Mouse (Mus musculus): ENCODE results near the gene Aldh16a1.
"Not testable (repeated sequence)": the region's sequence is repeated elsewhere in the genome, so short reads cannot be mapped to it uniquely, and the experiment has no call there.

Aldh16a1 gene

DNA sequence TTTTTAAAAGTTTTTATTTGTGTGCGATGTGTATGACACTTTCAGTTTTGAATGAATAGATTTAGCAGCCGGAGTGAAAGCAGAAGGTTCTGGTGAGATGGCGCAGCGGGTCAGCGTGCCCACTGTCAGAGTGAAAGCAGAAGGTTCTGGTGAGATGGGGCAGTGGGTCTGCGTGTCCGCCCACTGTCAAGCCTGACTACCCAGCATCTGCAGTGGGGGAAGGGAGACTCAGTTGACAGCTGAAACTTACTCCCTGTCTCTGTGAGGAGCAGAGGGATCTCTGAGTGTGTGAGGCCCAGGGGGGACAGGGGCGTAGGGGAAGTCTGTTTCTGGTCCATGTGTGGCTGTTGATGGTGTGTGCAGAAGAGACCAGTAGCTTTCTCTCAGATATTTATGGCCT is 36.8 kb downstream of the Aldh16a1 start:
- no peak for DNase-seq (ENCODE audit: low spot score)

DNA sequence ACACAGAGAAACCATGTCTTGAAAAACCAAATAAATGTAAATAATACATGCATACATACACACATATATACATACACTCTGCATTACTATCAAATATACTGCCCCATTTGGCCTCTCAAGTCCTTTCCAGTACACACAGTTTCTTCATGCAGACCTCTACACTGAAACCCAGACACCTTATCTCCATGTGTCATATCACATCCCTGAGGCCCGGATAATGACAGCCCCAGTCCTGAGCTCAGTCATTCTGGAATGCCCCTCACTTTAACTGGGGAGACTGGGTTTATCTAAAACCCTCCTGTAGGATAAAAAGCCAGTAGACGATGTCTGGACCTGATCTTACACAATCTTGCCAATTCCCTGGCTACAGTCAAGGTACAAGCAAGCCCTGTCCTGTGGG is 40.9 kb downstream of the Aldh16a1 start:
- DNase-seq (ENCODE audit: low spot score), result no peak

DNA sequence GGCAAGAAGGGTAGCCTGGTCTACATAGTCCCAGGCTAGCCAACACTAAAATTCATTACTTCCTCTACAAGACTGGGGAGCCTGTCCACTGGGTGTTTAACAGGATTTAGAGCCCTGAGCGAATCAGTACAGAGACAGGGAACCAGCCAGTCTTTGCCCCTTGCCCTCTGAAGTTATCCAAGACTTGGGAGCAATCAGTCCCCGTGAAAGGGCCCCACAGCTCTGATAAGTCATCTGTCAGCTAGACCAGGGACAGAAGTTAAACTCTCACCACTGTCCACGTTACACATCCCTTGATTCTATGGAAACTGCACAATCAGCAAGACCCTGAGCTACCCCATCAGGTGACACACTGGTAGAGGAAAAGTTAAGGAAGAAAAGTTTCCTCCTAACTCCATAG is 41.9 kb downstream of the Aldh16a1 start:
- DNase-seq (ENCODE audit: low spot score), result no peak

DNA sequence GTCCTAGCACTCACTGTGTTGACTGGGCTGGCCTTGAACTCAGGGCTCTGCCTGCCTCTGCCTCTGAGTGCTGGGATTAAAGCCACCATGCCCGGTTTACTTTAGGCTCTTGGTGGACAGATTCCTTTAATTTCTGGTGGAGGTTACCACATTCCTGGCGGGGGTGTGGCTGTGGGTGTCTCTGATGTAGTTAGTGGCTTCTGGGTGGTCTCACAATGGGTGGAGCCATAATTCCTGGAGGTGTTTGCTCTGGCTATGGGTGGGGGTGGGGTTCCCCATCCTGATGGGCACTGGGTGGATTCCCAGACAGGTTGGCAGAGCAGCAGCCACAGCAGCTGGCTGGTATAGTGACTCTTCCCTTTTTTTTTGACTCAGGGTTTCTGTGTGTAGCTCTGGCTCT is 42.4 kb downstream of the Aldh16a1 start:
- no peak for DNase-seq (ENCODE audit: low spot score)

DNA sequence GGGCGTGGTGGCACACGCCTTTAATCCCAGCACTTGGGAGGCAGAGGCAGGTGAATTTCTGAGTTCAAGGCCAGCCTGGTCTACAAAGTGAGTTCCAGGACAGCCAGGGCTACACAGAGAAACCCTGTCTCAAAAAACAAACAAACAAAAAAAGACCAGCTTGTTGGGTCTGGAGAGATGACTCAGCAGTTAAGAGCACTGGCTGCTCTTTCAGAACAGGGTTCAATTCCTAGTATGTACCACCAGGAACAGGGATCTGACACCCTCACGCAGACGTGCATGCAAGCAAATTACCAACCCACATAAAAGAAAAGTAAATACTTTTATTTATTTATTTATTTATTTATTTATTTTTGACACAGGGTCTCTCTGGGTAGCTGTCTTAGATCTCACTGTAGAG is 44.3 kb downstream of the Aldh16a1 start:
- DNase-seq (ENCODE audit: low spot score), result not testable (repeated sequence)

DNA sequence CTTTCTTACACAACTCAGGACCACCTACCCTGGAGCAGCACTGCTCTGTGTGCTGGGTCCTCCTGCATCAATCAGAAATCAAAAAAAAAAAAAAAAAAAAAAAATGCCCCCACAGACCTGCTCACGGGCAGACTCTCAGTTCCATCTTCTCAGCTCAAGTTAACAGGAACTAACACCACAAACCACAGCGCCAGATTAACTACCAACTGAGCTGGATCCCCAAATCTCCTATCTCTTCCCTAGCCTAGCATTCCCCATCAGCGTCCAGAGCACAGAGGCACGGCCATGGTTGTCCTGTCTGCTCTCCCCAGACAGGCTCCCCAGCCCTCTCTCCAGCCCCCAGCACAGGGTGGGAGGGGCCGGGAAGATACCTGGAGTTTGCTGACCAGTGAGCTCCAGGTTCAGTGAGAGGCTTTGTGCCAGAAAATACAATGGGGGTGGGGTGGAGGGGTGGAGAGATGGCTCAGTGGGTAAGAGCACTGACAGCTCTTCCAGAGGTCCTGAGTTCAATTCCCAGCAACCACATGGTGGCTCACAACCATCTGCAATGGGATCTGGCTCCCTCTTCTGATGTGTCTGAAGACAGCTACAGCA is 47.2 kb downstream of the Aldh16a1 start:
- DNase-seq (ENCODE audit: low spot score), result no peak

DNA sequence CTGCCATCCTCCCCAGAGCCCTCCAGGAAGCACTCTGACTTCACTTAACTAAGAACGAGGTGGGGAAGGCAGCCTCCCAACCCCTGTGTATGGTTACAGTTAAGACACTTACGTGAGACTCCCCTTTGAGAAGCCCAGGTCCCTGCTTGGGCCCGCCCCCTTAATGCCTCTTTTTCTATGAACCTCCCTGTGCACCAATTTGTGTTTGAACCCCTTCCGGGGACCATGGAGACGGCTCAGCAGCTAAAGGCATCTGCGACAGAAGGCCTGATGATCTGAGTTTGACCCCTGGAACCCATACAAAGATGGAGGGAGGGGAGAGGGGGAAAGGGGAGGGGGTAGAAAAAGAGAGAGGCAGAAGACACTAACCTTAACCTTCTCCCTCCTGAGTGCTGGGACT is 47.9 kb downstream of the Aldh16a1 start:
- DNase-seq (ENCODE audit: low spot score), result no peak

DNA sequence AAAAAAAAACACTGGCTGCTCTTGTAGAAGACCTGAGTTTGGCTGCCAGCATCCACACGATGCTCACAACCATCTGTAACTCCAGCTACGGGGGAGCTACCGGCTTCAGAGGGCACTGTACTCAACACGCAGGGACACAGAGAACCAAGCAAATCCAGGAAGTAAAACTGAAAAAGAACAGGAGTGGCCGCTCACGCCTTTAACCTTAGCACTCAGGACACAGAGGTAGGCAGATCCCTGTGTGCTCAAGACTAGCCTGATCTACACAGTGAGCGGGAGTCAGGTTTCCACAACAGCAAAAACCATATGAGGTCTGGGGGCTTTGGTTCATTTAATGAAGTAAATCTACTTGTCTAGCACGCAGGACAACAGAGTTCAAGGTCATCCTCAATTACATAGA is 48.9 kb downstream of the Aldh16a1 start:
- DNase-seq (ENCODE audit: low spot score), result no peak

DNA sequence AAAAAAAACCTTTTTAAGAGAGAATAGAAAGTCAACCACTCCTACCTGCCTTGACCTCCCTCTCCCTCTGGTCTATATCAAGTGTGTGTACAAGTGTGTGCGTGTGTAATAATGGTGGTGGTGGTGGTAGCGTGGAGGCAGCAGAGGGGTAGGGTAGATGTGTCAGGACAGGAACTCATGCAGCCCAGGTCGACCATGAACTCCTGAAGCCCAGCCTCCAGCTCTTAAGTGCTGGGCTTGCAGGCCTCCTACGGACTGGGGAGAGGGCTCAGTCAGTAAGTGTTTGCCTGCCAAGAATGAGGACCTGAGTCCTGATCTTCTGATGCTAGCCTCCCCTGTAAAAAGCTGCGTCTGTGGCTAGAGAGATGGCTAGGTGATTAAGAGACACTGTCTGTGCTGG is 49.4 kb downstream of the Aldh16a1 start:
- no peak for DNase-seq (ENCODE audit: low spot score)

DNA sequence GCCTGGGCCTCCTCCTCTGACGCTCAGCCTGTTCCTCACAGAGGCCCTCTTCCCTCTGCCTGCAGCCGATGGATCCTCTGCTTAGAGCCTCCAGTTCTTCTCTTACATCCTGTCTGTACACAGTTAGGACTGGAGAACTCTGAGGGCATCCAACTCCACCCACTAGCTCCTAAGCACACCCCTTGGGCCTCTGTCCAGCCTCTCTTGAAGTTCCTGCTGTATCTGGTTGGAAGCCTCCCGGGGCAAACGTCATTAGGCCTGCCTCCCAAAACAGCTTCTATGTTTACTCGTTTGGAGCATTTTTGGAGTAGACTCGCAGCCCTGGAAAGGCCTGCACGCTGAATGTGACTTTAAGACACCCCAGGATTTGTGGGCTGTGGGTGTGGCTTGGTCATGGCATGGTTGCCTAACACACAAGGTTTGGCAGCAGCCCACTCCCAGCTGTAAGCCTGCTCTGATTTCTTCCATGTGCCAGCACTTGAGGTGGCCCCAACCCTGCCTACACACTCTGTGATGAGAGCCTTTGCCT is 50.7 kb downstream of the Aldh16a1 start, which contains the start of gene Fcgrt:
Gene Fcgrt (minus strand): TSS at position 200 of the 529 bp plus-strand sequence.
- DNase-seq (ENCODE audit: low spot score), result no peak

DNA sequence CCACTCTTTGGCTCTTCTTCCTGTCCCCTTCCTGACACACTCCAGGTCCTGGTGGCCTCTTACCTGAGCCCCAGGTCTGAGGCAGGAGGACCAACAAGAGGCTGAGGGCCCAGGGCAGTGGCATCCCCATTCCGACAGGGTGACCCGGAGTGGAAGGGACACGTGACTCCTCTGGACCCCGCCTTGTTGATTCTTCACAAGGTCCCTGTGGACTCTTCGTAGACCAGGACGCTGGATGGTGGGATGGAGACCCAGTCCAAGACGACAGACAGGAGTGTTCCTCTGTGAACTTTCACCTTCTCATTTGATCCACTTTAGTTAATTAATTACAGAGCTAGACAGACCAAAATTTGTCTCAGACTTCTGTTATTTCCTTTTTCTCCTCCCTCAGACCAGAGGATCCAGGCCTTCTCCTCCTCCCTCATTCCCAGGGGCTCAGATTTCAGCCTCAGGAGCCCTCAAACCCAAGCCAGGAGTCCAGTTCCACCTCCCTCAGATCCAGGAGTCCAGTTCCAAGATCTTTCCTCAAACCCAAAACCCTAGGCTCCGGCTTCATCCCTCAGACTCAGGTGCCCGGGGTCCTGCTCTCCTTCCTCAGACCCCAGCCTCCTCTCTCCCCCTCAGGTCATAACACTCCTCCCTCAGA is 51.3 kb downstream of the Aldh16a1 start:
- no peak for DNase-seq (ENCODE audit: low spot score)

DNA sequence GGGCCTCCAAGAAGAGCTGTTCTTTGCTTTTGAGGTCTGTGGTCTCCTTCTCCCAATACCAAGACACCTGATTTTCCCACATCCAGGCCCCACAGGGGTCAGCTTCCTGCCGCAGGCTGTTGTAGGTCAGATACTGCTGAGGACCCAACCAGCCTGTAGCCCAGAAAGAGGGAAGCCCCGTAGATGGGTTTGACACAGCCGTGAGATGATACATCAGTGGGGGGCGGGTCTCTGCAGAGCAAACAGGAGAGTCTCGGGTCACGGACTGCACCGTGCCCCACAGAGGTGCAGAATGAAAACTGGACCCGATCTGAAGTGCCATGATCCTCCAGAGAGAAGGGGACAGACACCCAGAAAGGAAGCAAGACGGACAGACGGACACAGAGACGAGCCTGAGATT is 51.9 kb downstream of the Aldh16a1 start:
- DNase-seq (ENCODE audit: low spot score), result no peak

DNA sequence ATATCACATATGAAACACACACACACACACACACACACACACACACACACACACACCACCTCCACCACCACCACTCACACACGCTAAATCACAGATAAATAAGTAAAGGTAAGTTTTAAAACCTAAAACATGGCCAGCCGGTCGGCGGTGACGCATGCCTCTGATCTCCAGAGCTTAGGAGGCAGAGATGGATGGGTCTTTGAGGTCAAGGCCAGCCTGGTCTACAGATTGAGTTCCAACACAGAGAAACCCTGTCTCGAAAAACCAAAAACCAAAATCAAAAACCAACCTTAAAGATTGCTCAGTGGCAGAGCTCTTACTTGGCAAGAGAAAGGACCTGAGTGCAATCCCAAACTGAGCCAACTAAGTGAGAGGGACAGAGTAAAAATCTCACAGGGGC is 54.3 kb downstream of the Aldh16a1 start:
- DNase-seq (ENCODE audit: low spot score), result no peak

DNA sequence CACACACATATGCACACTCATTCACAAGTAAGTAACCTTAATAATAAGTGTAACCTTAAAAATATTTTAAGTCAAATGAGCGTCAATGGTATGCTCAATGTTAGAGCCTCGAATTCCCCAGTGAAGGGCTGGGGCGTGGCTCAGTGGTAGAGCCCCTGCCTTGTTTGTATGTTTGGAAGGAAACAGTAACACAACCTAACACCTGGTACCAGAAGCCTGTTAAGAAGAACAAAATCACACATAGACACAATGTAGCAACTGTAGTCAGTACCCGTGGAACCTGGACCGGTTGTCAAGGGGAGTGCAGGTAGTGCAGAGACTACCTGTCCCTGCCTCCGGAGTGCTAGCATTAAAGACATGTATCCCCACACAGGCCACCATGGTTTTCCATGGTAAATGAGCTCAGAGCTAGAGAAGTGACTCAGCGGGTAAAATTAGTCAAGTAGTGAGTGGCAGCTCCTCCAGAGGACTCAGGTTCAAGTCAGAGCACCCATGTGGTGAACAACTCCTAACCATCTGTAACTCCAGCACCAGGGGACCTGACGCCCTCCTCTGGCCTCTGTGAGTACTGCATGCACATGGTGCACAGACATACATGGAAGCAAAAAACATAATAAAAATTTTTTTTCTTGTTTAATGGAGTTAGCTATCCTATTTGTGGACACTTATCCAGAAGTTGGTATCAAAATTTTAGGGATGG is 55.7 kb downstream of the Aldh16a1 start:
- no peak for DNase-seq (ENCODE audit: low spot score)

DNA sequence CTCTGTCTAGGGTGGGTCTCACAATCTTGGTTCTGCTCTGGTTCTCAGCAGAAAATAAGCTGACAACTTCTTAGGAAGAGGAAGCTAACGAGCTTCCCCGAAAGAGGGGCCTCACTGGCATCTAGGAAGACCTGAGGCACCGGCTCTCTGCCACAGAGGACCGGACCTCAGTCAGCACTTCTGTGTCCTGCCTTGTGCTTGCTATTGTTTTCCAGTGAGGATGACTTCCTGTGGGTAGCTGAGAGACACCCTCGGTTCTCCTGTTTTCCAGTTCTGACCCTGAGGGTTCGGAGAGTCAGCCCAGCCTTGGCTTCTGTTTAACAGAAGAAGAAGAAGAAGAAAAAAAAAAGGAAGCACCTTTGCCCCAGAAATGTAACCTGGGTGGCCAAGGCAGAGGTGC is 56.9 kb downstream of the Aldh16a1 start:
- DNase-seq (ENCODE audit: low spot score), result no peak

DNA sequence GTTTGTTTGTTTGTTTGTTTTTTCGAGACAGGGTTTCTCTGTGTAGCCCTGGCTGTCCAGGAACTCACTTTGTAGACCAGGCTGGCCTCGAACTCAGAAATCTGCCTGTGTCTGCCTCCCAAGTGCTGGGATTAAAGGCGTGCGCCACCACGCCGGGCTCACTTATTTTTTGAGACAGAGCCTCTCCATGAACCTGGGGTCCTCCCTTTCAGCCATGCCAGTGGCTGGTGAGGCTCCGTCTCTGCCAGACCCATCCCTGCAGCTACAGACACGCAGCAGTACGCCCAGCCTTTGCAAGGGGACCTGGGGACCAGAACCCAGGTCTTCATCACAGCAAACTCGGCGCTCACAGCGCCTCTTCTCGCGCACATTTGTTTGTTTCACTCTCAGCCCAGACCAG is 58.4 kb downstream of the Aldh16a1 start:
- DNase-seq (ENCODE audit: low spot score), result not testable (repeated sequence)

DNA sequence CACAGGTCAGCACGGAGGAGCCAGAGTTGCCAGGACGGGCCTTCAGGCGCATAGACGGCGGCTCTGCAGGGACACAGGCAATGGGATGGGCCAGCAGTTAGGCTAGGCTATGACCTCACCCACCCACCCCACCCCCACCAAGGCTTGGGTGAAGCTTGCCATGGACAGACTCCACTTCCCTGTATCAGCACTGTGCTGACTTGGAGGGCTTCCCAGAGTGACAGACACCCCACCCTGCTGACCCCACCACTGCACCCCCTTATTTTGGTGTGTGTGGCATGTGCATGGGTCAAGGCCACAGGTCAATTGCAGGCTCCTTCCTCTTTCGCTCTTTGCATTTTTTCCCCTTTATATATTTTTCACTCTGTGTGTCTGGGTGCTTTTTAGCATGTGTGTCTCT is 59.0 kb downstream of the Aldh16a1 start:
- no peak for DNase-seq (ENCODE audit: low spot score)

DNA sequence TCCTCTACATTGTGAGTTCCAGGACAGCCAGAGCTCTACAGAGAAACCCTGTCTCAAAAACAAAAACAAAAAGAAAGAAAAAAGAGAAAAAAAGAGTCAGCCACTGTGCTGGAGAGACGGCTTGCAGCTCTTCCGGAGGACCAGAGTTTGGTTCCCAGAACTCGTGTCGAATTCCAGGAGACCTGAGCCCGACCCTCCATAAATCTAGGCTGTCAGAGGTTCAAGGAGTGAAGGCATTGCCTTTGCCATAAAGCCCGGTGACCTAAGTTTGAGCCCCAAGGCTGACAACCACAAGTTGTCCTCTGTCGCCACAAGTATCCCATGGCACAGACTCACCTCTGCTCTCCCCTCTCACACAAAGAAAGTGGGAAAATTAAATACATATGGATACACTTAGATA is 60.3 kb downstream of the Aldh16a1 start:
- DNase-seq (ENCODE audit: low spot score), result no peak

DNA sequence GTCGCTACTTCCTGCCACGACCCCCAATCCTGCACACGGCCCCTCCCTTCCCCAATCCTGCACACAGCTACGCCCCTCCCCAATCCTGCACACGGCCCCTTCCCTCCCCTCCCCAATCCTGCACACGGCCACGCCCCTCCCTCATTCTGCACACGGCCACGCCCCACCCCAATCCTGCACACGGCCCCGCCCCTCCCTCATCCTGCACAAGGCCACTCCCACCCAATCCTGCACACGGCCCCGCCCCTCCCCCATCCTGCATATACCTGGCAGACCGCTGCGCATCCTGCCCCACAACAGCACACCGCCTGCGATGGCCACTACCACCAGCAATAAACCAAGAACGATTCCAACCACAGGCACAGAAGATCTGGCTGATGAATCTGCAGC is 60.9 kb downstream of the Aldh16a1 start:
- no peak for DNase-seq (ENCODE audit: low spot score)

DNA sequence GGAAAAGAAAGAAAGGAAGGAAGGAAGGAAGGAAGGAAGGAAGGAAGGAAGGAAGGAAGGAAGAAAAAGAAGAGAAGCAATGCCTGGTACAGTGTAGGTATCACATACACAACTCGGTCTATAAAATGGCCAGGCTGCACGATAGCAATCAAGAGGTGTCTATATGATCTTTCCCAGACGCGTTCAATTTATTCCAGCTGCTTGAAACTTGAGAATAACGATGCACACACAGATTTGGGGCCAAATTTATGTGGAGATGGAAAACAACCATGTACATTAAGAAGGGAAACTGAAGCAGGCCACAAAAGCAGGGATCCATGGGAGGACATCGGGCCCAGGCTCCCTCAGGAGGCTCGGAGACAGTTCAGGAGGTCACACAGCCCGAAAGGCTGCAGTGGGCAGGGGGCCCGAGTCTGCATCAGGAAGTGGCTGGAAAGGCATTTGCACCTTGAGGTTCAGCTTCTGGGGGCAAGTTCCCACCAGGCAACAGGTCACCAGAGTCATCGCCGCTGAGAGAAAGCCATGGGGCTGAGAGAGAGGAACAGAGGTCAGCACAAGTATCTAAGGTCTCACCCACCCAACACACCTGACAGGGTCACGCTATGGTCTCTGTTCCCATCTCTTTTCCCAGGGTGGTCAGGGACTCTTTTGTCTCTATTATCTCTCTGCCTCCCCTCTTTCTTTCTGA is 61.4 kb downstream of the Aldh16a1 start:
- no peak for DNase-seq (ENCODE audit: low spot score)

DNA sequence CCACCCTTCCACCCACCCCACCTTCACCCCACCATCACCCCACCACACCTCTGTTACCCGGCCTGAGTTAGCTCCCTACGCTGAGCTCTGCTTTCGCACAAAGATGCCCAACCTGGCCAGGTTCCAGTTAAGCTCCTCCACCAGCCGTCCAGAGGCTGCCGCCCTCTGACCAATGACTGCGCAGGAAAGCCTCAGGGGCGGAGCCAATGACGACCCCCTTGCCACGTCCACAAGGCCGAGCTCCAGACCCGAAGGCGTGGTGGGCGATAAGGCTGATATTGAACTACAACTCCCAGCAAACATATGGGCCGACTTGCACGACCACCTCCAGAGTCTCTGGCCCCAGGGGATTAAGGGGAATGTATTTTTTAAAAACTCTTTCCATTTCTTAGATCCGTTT is 62.3 kb downstream of the Aldh16a1 start, which contains the start of gene Rcn3:
Gene Rcn3 (minus strand): TSS at position 174 of the 400 bp plus-strand sequence.
- peak; percentile 92 for DNase-seq (ENCODE audit: low spot score)
